Mouse (Mus musculus) C2C12 (cell line): ENCODE data around the gene Acp7.

ENCODE experiments used
- CTCF ChIP-seq: IDR thresholded peaks from one replicate; pipeline ENCODE4 v1.5.1; 2011; ENCODE audit not compliant: control insufficient read depth, insufficient read depth, insufficient read length
- MAX ChIP-seq: IDR thresholded peaks from one replicate; pipeline ENCODE4 v1.6.1; 2011; ENCODE audit warnings: mild to moderate bottlenecking, control low read depth
- USF1 ChIP-seq: IDR thresholded peaks from one replicate; pipeline ENCODE4 v1.6.1; 2011; ENCODE audit warnings: low read depth, mild to moderate bottlenecking, control low read depth, moderate library complexity

GRCm38 (mm10) chr7:28595751-28596435 lies 35.2 kb downstream of the Acp7 start:
- TF ChIP-seq CTCF (no peak), USF1 (no peak), MAX (no peak)
